Mouse (Mus musculus) midbrain, embryonic 16.5 days (tissue): ENCODE results near the gene Taar7e. TPM values are rescaled to one million over a fixed set of nuclear protein-coding genes. Genes with fewer than 3 reads are reported as not detected.
"Not testable (repeated sequence)": the region's sequence is repeated elsewhere in the genome, so short reads cannot be mapped to it uniquely, and the experiment has no call there.

Source experiments
- ATAC-seq: fragments of 200-750 bp; cut with Nextera tagmentation; 2 replicates; pipeline ENCODE4 v1.8.0; 2017; ENCODE audit warnings: moderate TSS enrichment
- H3K27ac ChIP-seq: fragments of 300-500 bp; sonication (generic); 2 replicates; pipeline ENCODE4 v1.5.1; 2014; ENCODE audit warnings: mild to moderate bottlenecking, low read length, mixed read lengths
- H3K27me3 ChIP-seq: fragments of 300-500 bp; sonication (generic); 2 replicates; pipeline ENCODE4 v1.6.1; 2014; ENCODE audit warnings: low read depth, low read length, mixed read lengths; ENCODE audit not compliant: control insufficient read depth, insufficient read depth
- H3K36me3 ChIP-seq: fragments of 300-500 bp; sonication (generic); 2 replicates; pipeline ENCODE4 v1.6.1; 2014; ENCODE audit warnings: mild to moderate bottlenecking, low read length, moderate library complexity, mixed read lengths; ENCODE audit not compliant: control insufficient read depth, insufficient read depth
- H3K4me1 ChIP-seq: fragments of 300-500 bp; sonication (generic); 2 replicates; pipeline ENCODE4 v1.6.1; 2014; ENCODE audit warnings: mild to moderate bottlenecking, low read length, mixed read lengths; ENCODE audit not compliant: control insufficient read depth, insufficient read depth
- H3K4me2 ChIP-seq: fragments of 300-500 bp; sonication (generic); 2 replicates; pipeline ENCODE4 v1.6.1; 2014; ENCODE audit warnings: mild to moderate bottlenecking, low read length, mixed read lengths
- H3K4me3 ChIP-seq: fragments of 300-500 bp; sonication (generic); 2 replicates; pipeline ENCODE4 v1.5.1; 2014; ENCODE audit warnings: low read depth, mild to moderate bottlenecking, low read length, moderate library complexity, mixed read lengths
- H3K9ac ChIP-seq: fragments of 300-500 bp; sonication (generic); 2 replicates; pipeline ENCODE4 v1.6.1; 2014; ENCODE audit warnings: low read depth, low read length, mixed read lengths
- H3K9me3 ChIP-seq: fragments of 300-500 bp; sonication (generic); replicated peaks from 2 replicates; pipeline ENCODE4 v1.6.1; 2014; ENCODE audit warnings: mild to moderate bottlenecking, low read length, mixed read lengths; ENCODE audit not compliant: control insufficient read depth, poor library complexity, severe bottlenecking
- WGBS: fragments of 180-500 bp; shearing (Covaris S2); extraction: QIAGEN DNeasy Blood & Tissue Kit; methylation state at CpG from one replicate; pipeline ENCODE4 v1.1.7; 2014; 5-methylcytosine and 5-hydroxymethylcytosine counted together
- polyA plus RNA-seq: library from polyadenylated mRNA; unstranded; fragments of >200 nt; fragmentation: Nextera tagmentation; extraction: Ambion mirVana; gene quantifications from 2 replicates; pipeline ENCODE4 v1.2.1, GENCODE M21; 2015

Gene Taar7e
- polyA plus RNA-seq, 1 experiment from 2014 or later, result not detected

GRCm38 (mm10) chr10:24049210-24049609 is 11.8 kb downstream of the Taar7e start, which contains the start of gene Taar7f:
Gene Taar7f, plus strand, starts transcription at chr10:24049510.
- Histone ChIP-seq H3K9me3 (no peaks in the 10 kb centered on the region), H3K27me3 (no peaks in the 10 kb centered on the region), H3K27ac (no peak within 1 kb of the TSS), H3K4me3 (no peak within 1 kb of the TSS), H3K36me3 (no peaks in the 10 kb centered on the region), H3K9ac (no peak within 1 kb of the TSS), H3K4me2 (no peak within 1 kb of the TSS), H3K4me1 (no peaks in the 10 kb centered on the region)
- no peak for ATAC-seq

- no peak overlapping the region for H3K9ac ChIP-seq
- H3K4me1 ChIP-seq, result no peaks in the 10 kb centered on the region
- no peaks in the 10 kb centered on the region for H3K27me3 ChIP-seq
- H3K4me2 ChIP-seq, result no peak overlapping the region
- ATAC-seq, result no peak
- no peaks in the 10 kb centered on the region for H3K9me3 ChIP-seq
- H3K4me3 ChIP-seq, result no peak overlapping the region
- no peak overlapping the region for H3K27ac ChIP-seq
- H3K36me3 ChIP-seq, result no peaks in the 10 kb centered on the region
- WGBS, result 77% methylated on average over 5 of the region's 5 CpGs
Measured at GRCm38 (mm10) chr10:24052039-24052438, 14.6 kb downstream of the Taar7e start.

GRCm38 (mm10) chr10:24058986-24059385 is 21.6 kb downstream of the Taar7e start:
- Histone ChIP-seq H3K36me3 (no peaks in the 10 kb centered on the region), H3K27ac (no peak overlapping the region), H3K9ac (no peak overlapping the region), H3K27me3 (no peaks in the 10 kb centered on the region), H3K4me2 (no peak overlapping the region), H3K4me3 (no peak overlapping the region), H3K9me3 (no peaks in the 10 kb centered on the region), H3K4me1 (no peaks in the 10 kb centered on the region)
- ATAC-seq, result no peak
- WGBS, result 91% methylated on average over 3 of the region's 3 CpGs

GRCm38 (mm10) chr10:24074751-24075150 is 37.3 kb downstream of the Taar7e start:
- H3K9me3 ChIP-seq, H3K9ac ChIP-seq, H3K4me1 ChIP-seq, H3K27me3 ChIP-seq, H3K27ac ChIP-seq, ATAC-seq, H3K4me2 ChIP-seq, H3K36me3 ChIP-seq, H3K4me3 ChIP-seq: not testable (repeated sequence)
- WGBS, result 51% methylated on average over 2 of the region's 2 CpGs

GRCm38 (mm10) chr10:24076200-24076599 is 38.8 kb downstream of the Taar7e start, which contains the start of gene Taar8a:
Gene Taar8a, plus strand, starts transcription at chr10:24076500.
- 81% methylated on average over 2 of the region's 4 CpGs for WGBS
- not testable (repeated sequence) for H3K4me3 ChIP-seq, H3K36me3 ChIP-seq, H3K4me1 ChIP-seq, H3K4me2 ChIP-seq, ATAC-seq, H3K9ac ChIP-seq, H3K27me3 ChIP-seq, H3K9me3 ChIP-seq, H3K27ac ChIP-seq

- no peak for ATAC-seq
- H3K9me3 ChIP-seq, result no peaks in the 10 kb centered on the region
- H3K4me2 ChIP-seq, result no peak overlapping the region
- 42% methylated on average over 3 of the region's 3 CpGs for WGBS
- no peaks in the 10 kb centered on the region for H3K27me3 ChIP-seq
- no peak overlapping the region for H3K9ac ChIP-seq
- no peak overlapping the region for H3K27ac ChIP-seq
- no peak overlapping the region for H3K4me3 ChIP-seq
- no peaks in the 10 kb centered on the region for H3K4me1 ChIP-seq
- H3K36me3 ChIP-seq, result no peaks in the 10 kb centered on the region
Measured at GRCm38 (mm10) chr10:24080166-24080565, 42.8 kb downstream of the Taar7e start.

- H3K4me2 ChIP-seq, result no peak overlapping the region
- no peak for ATAC-seq
- H3K4me3 ChIP-seq, result no peak overlapping the region
- H3K9me3 ChIP-seq, result no peaks in the 10 kb centered on the region
- no peaks in the 10 kb centered on the region for H3K27me3 ChIP-seq
- WGBS, result 33% methylated on average over 5 of the region's 5 CpGs
- no peak overlapping the region for H3K9ac ChIP-seq
- no peaks in the 10 kb centered on the region for H3K4me1 ChIP-seq
- no peak overlapping the region for H3K27ac ChIP-seq
- H3K36me3 ChIP-seq, result no peaks in the 10 kb centered on the region
Measured at GRCm38 (mm10) chr10:24085936-24086335, 48.5 kb downstream of the Taar7e start.

GRCm38 (mm10) chr10:24086555-24086954 is 49.1 kb downstream of the Taar7e start:
- no peaks in the 10 kb centered on the region for H3K36me3 ChIP-seq
- H3K9me3 ChIP-seq, result no peaks in the 10 kb centered on the region
- no peak for ATAC-seq
- no peak overlapping the region for H3K9ac ChIP-seq
- 85% methylated on average over 5 of the region's 5 CpGs for WGBS
- no peak overlapping the region for H3K27ac ChIP-seq
- H3K4me1 ChIP-seq, result no peaks in the 10 kb centered on the region
- H3K4me2 ChIP-seq, result no peak overlapping the region
- no peaks in the 10 kb centered on the region for H3K27me3 ChIP-seq
- H3K4me3 ChIP-seq, result no peak overlapping the region

GRCm38 (mm10) chr10:24087168-24087567 is 49.8 kb downstream of the Taar7e start:
- no peaks in the 10 kb centered on the region for H3K4me1 ChIP-seq
- no peak overlapping the region for H3K27ac ChIP-seq
- H3K9ac ChIP-seq, result no peak overlapping the region
- H3K4me2 ChIP-seq, result no peak overlapping the region
- WGBS, result 98% methylated on average over 2 of the region's 2 CpGs
- H3K27me3 ChIP-seq, result no peaks in the 10 kb centered on the region
- no peaks in the 10 kb centered on the region for H3K9me3 ChIP-seq
- no peak for ATAC-seq
- no peaks in the 10 kb centered on the region for H3K36me3 ChIP-seq
- no peak overlapping the region for H3K4me3 ChIP-seq
